Mouse (Mus musculus) embryonic facial prominence, embryonic 10.5 days (tissue): ENCODE data around the gene Aoah. TPM values are rescaled to one million over a fixed set of nuclear protein-coding genes. Genes with fewer than 3 reads are reported as not detected.

Experiments
- DNase-seq: peaks from one replicate; pipeline ENCODE4 v3.0.0-alpha.2; 2017; ENCODE audit warnings: low spot score
- H3K27ac ChIP-seq: fragments of 300-500 bp; sonication (generic); replicated peaks from 2 replicates; pipeline ENCODE4 v1.5.1; 2016; ENCODE audit warnings: mild to moderate bottlenecking
- H3K27me3 ChIP-seq: fragments of 300-500 bp; sonication (generic); replicated peaks from 2 replicates; pipeline ENCODE4 v1.6.1; 2016; ENCODE audit warnings: low read depth, mild to moderate bottlenecking; ENCODE audit not compliant: poor library complexity, severe bottlenecking
- H3K36me3 ChIP-seq: fragments of 300-500 bp; sonication (generic); replicated peaks from 2 replicates; pipeline ENCODE4 v1.6.1; 2016; ENCODE audit warnings: mild to moderate bottlenecking, moderate library complexity
- H3K4me1 ChIP-seq: fragments of 300-500 bp; sonication (generic); 2 replicates; pipeline ENCODE4 v1.6.1; 2016
- H3K4me3 ChIP-seq: fragments of 300-500 bp; sonication (generic); 2 replicates; pipeline ENCODE4 v1.5.1; 2016; ENCODE audit warnings: mild to moderate bottlenecking, moderate library complexity
- H3K9me3 ChIP-seq: fragments of 300-500 bp; sonication (generic); 2 replicates; pipeline ENCODE4 v1.6.1; 2016; ENCODE audit warnings: mild to moderate bottlenecking
- WGBS: fragments of 180-500 bp; shearing (Covaris S2); methylation state at CpG from one replicate; pipeline ENCODE4 v1.1.7; 2016; 5-methylcytosine and 5-hydroxymethylcytosine counted together
- polyA plus RNA-seq: library from polyadenylated mRNA; unstranded; fragments of >200 nt; fragmentation: Nextera tagmentation; extraction: Ambion mirVana; gene quantifications from 2 replicates; pipeline ENCODE4 v1.2.1, GENCODE M21; 2016

The Aoah gene
- polyA plus RNA-seq, 1 experiment from 2014 or later = 0.32 TPM

- no peaks in the 10 kb centered on the region for H3K9me3 ChIP-seq
- no peak overlapping the region for H3K4me3 ChIP-seq
- H3K27ac ChIP-seq = no peak overlapping the region
- H3K4me1 ChIP-seq = no peaks in the 10 kb centered on the region
- DNase-seq = no peak
- no peaks in the 10 kb centered on the region for H3K27me3 ChIP-seq
- H3K36me3 ChIP-seq = no peaks in the 10 kb centered on the region
These were observed 142.1 kb downstream of the Aoah start for GRCm38 (mm10) chr13:20936016-20936415.

GRCm38 (mm10) chr13:20937452-20937851, 143.5 kb downstream of the Aoah start:
- no peaks in the 10 kb centered on the region for H3K4me1 ChIP-seq
- 25% methylated on average over 5 of the region's 5 CpGs for WGBS
- H3K27me3 ChIP-seq = no peaks in the 10 kb centered on the region
- no peaks in the 10 kb centered on the region for H3K36me3 ChIP-seq
- no peak overlapping the region for H3K4me3 ChIP-seq
- no peak overlapping the region for H3K27ac ChIP-seq
- DNase-seq = peak; percentile 72
- no peaks in the 10 kb centered on the region for H3K9me3 ChIP-seq

GRCm38 (mm10) chr13:20939099-20939498, 145.2 kb downstream of the Aoah start:
- Histone ChIP-seq H3K36me3 (no peaks in the 10 kb centered on the region), H3K4me3 (no peak overlapping the region), H3K27ac (no peak overlapping the region), H3K4me1 (no peaks in the 10 kb centered on the region), H3K27me3 (no peaks in the 10 kb centered on the region), H3K9me3 (no peaks in the 10 kb centered on the region)
- 82% methylated on average over 6 of the region's 6 CpGs for WGBS
- no peak for DNase-seq

GRCm38 (mm10) chr13:20940389-20940788, 146.5 kb downstream of the Aoah start:
- no peaks in the 10 kb centered on the region for H3K27me3 ChIP-seq
- no peaks in the 10 kb centered on the region for H3K36me3 ChIP-seq
- 56% methylated on average over 6 of the region's 6 CpGs for WGBS
- H3K27ac ChIP-seq = no peak overlapping the region
- peak; percentile 41 for DNase-seq
- no peak overlapping the region for H3K4me3 ChIP-seq
- H3K9me3 ChIP-seq = no peaks in the 10 kb centered on the region
- no peaks in the 10 kb centered on the region for H3K4me1 ChIP-seq

GRCm38 (mm10) chr13:20941707-20942106, 147.8 kb downstream of the Aoah start:
- no peaks in the 10 kb centered on the region for H3K4me1 ChIP-seq

GRCm38 (mm10) chr13:20963086-20963485, 169.2 kb downstream of the Aoah start:
- WGBS = 80% methylated on average over 3 of the region's 3 CpGs
- Histone ChIP-seq H3K4me1 (no peaks in the 10 kb centered on the region), H3K9me3 (no peaks in the 10 kb centered on the region), H3K27ac (no peak overlapping the region), H3K27me3 (no peaks in the 10 kb centered on the region), H3K4me3 (no peak overlapping the region), H3K36me3 (no peaks in the 10 kb centered on the region)
- DNase-seq = no peak

More at GRCm38 (mm10) chr13:20941707-20942106, 147.8 kb downstream of the Aoah start:
- WGBS = 91% methylated on average over 4 of the region's 4 CpGs
- H3K27me3 ChIP-seq = no peaks in the 10 kb centered on the region
- no peaks in the 10 kb centered on the region for H3K36me3 ChIP-seq
- H3K27ac ChIP-seq = no peak overlapping the region
- H3K9me3 ChIP-seq = no peaks in the 10 kb centered on the region
- no peak overlapping the region for H3K4me3 ChIP-seq
- DNase-seq = no peak

GRCm38 (mm10) chr13:20981234-20982230, 187.6 kb downstream of the Aoah start:
- Histone ChIP-seq H3K9me3 (no peaks in the 10 kb centered on the region), H3K27me3 (no peaks in the 10 kb centered on the region), H3K4me1 (no peaks in the 10 kb centered on the region), H3K27ac (no peak overlapping the region), H3K4me3 (no peak overlapping the region), H3K36me3 (no peaks in the 10 kb centered on the region)
- no peak for DNase-seq
- WGBS = 87% methylated on average over 8 of the region's 8 CpGs

- Histone ChIP-seq H3K4me3 (no peak overlapping the region), H3K36me3 (no peaks in the 10 kb centered on the region), H3K4me1 (no peaks in the 10 kb centered on the region), H3K27me3 (no peaks in the 10 kb centered on the region), H3K27ac (no peak overlapping the region), H3K9me3 (no peaks in the 10 kb centered on the region)
- no peak for DNase-seq
These were observed 191.6 kb downstream of the Aoah start for GRCm38 (mm10) chr13:20985510-20985909.

- Histone ChIP-seq H3K4me1 (no peaks in the 10 kb centered on the region), H3K27me3 (no peaks in the 10 kb centered on the region), H3K27ac (no peak overlapping the region), H3K9me3 (no peaks in the 10 kb centered on the region), H3K4me3 (no peak overlapping the region), H3K36me3 (no peaks in the 10 kb centered on the region)
- DNase-seq = no peak
These were observed 192.0 kb downstream of the Aoah start for GRCm38 (mm10) chr13:20985961-20986360.

GRCm38 (mm10) chr13:21005238-21005637, 211.3 kb downstream of the Aoah start:
- Histone ChIP-seq H3K27ac (no peak overlapping the region), H3K9me3 (no peaks in the 10 kb centered on the region), H3K36me3 (no peaks in the 10 kb centered on the region), H3K27me3 (no peaks in the 10 kb centered on the region), H3K4me1 (no peaks in the 10 kb centered on the region), H3K4me3 (no peak overlapping the region)
- DNase-seq = no peak
- WGBS = 89% methylated on average over 5 of the region's 5 CpGs

GRCm38 (mm10) chr13:21005642-21006320, 211.9 kb downstream of the Aoah start:
- DNase-seq = no peak

GRCm38 (mm10) chr13:21006321-21006653, 212.4 kb downstream of the Aoah start:
- H3K9me3 ChIP-seq = no peaks in the 10 kb centered on the region
- no peak overlapping the region for H3K27ac ChIP-seq
- no peaks in the 10 kb centered on the region for H3K36me3 ChIP-seq
- no peak overlapping the region for H3K4me3 ChIP-seq
- WGBS = 87% methylated on average over 4 of the region's 4 CpGs
- DNase-seq = no peak
- H3K4me1 ChIP-seq = no peaks in the 10 kb centered on the region
- no peaks in the 10 kb centered on the region for H3K27me3 ChIP-seq

More at GRCm38 (mm10) chr13:21005642-21006320, 211.9 kb downstream of the Aoah start:
- WGBS = 83% methylated on average over 5 of the region's 5 CpGs
- Histone ChIP-seq H3K4me3 (no peak overlapping the region), H3K36me3 (no peaks in the 10 kb centered on the region), H3K27ac (no peak overlapping the region), H3K9me3 (no peaks in the 10 kb centered on the region), H3K27me3 (no peaks in the 10 kb centered on the region), H3K4me1 (no peaks in the 10 kb centered on the region)

GRCm38 (mm10) chr13:21013659-21014058, 219.7 kb downstream of the Aoah start:
- Histone ChIP-seq H3K27me3 (no peaks in the 10 kb centered on the region), H3K4me1 (no peaks in the 10 kb centered on the region), H3K27ac (no peak overlapping the region), H3K4me3 (no peak overlapping the region), H3K9me3 (no peaks in the 10 kb centered on the region), H3K36me3 (no peaks in the 10 kb centered on the region)
- no peak for DNase-seq
- 78% methylated on average over 3 of the region's 3 CpGs for WGBS
